Mouse (Mus musculus) monocyte, adult 5-6 weeks (primary cell): ENCODE measurements around the gene Smim24. TPM values are rescaled to one million over a fixed set of nuclear protein-coding genes. Genes with fewer than 3 reads are reported as not detected.

Experiments
- ATAC-seq: fragments of 153-309, 156-312 bp; replicated peaks from 2 replicates; pipeline ENCODE4 v1.8.0; 2017; ENCODE audit warnings: mild to moderate bottlenecking; ENCODE audit not compliant: low TSS enrichment, insufficient number of reproducible peaks, severe bottlenecking, poor library complexity, low FRiP score
- total RNA-seq: library from RNA; stranded (forward); fragments of 200-1000, 200-491, 200-594 nt; gene quantifications from 3 replicates; pipeline ENCODE4 v1.2.3, GENCODE M21; 2017

The Smim24 gene
- total RNA-seq, 1 experiment from 2014 or later = 3.9 TPM

GRCm38 (mm10) chr10:81427804-81428506 lies 35.1 kb downstream of the Smim24 start:
- ATAC-seq = no peak

DNA sequence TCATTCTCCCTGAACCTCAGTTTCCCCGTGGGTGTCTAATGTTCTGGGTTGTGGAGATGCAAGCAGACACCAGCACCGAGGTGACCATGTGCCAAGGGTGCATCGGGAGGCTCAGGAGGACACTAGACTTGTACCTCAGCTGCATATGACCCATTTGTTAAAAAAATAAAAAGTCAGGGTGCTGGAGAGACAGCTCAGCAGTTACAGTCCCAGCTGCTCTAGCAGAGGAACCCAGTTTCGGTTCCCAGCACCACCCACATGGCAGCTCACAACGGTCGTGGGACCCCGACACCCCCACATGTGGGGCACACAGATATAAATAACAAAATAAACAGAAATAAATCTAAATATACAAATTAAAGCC lies 35.6 kb downstream of the Smim24 start:
- ATAC-seq = no peak

DNA sequence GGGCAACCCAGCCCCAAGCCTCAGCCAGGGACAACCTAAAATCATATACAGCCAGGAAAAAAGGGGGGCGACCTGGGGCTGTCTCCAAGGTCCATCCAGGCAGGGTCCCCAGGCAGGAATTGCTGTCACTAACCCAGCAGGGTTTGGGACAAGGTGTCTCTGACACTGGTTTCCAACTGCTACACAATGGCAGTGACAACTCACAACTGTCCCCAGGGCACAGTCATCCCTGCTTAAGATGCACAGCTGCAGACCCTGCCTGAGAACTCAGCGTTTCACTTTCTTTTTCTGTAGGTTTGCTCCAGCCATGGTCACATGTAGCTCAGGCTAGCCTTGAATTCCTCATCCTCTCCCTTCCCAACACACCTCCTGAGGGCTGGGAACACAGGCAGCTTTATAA lies 36.2 kb downstream of the Smim24 start:
- ATAC-seq = no peak

- ATAC-seq = peak; percentile 33; the same call in 1 of the 2 replicates
Measured at GRCm38 (mm10) chr10:81429605-81430061, 36.8 kb downstream of the Smim24 start.

GRCm38 (mm10) chr10:81430141-81430830 lies 37.4 kb downstream of the Smim24 start:
- ATAC-seq = no peak

GRCm38 (mm10) chr10:81430831-81431525 lies 38.1 kb downstream of the Smim24 start:
- no peak for ATAC-seq

GRCm38 (mm10) chr10:81431526-81432168 lies 38.8 kb downstream of the Smim24 start:
- ATAC-seq = no peak

DNA sequence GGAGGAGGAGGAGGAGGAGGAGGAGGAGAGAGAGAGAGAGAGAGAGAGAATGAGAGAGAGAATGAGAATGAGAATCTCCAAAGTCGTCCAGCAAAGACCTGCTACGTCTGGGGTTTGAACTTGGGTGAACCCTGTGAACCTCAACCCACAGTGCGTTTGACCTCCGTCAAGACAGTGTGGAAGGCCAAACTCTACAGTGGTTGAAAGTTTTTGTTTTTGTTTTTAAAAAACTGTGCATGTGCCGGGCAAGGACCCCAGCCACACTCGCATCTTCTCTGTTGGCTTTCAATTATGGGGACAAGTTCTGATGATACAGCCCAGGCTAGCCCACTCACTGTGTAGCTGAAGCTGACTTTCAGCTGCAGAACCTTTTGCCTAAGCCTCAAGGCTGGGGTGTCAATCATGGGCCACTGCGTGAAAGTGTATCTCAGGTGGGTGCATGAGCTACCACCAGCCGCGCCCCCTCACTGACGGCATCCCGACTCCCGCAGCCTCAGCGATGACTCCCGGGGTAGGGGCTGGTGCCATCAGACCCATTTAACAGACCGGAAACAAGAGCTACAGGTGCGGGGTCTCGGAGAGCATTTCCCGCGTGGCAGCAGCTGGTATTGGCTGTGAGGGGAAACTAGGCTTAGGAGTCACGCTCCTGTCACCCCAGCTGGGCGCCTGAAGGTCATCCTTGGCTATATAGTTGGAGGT lies 39.5 kb downstream of the Smim24 start:
- ATAC-seq = no peak

- peak; percentile 78 for ATAC-seq
Measured at GRCm38 (mm10) chr10:81432868-81433262, 40.0 kb downstream of the Smim24 start.

DNA sequence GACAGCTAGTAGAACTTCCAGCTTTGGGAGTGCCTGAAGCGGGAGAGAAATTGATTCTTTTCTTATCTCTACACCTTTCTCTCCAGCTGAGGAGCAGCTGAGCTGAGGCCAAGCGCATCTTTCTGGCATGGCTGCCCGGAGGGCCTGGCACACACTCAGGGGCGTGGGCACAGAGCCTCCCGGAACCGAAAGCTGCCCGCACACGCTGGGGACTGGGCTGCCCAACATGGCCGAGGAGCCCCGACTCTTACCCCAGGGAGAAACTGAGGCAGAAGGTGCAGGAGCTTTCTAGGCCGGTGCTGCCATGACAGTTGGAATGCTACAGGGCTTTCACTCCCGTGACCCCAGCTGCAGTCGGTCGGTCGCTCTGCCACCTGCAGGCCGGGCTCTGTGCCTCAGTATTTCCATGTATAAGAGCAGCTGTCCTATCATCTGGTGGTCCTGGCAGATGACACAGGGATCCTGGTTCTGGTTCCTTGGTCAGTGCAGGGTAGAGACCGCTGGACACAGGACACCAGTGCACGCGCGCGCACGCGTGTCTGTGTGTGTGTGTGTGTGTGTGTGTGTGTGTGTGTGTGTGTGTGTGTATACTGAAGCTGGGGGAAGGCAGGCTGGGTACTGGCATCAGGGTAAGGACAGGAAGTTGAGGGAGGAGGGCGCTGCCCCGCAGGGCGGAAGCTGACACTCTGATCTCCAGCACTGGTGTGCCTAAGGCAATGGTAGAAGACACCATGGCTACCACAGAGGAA lies 40.9 kb downstream of the Smim24 start:
- peak; percentile 58 for ATAC-seq

DNA sequence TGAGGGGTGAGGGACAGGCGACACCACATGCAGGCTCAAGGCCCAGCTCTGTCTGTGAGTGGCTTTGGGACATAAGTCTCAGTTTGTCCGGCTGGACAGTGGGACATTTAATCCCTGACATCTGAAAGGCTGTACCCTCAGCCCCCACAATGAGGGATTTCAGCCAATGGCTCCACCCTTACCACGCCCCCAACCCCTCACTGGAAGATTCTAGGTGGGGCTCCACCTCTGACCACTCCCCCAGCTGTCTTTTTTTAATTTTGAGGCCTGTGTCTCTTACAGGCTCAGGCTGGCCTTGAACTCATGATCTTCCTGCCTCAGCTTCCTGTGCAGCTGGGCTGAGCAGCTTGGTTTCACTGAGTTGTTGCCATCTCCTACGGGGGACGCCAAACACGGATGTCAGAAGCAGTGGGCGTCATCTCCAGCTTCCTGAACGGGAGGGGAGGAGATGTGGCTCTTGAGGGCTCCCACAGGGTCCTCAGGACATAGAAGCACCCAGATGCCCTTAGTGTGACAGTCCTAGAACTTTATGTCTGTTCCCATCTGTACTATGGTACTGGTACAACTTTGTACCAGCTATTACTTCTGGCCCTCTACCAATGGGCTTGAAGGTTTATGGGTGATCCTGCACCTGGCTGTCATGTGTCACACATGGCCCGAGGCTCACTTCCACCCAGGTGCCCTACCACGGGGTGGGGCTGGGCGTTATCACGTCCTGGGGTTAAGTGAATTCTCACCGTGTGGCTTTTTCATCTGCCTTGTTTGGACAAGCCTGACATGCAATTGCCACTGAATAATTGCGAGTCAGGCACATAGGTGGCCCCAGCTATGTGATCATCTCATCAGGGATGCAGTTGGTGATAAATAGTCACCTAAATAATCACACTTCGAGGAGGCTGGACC lies 41.8 kb downstream of the Smim24 start:
- no peak for ATAC-seq

- ATAC-seq = no peak
Measured at GRCm38 (mm10) chr10:81435436-81435835, 42.6 kb downstream of the Smim24 start.

- 0 out of 2 replicates have a peak, but pooled peaks have one; percentile 40 for ATAC-seq
Measured at GRCm38 (mm10) chr10:81441019-81441418, 48.2 kb downstream of the Smim24 start.
